Mouse (Mus musculus) retina, embryonic 14.5 days (tissue): ENCODE measurements at regions not wholly inside any gene's neighbourhood (a gene's known extent, or its start where the extent isn't known, plus 50 kb on each side); places are given as distances from the start of the nearest gene placed in this dataset.

Source experiments
- DNase-seq: peaks from one replicate; pipeline ENCODE4 v3.0.0-alpha.2; 2015; ENCODE audit warnings: low spot score

DNA sequence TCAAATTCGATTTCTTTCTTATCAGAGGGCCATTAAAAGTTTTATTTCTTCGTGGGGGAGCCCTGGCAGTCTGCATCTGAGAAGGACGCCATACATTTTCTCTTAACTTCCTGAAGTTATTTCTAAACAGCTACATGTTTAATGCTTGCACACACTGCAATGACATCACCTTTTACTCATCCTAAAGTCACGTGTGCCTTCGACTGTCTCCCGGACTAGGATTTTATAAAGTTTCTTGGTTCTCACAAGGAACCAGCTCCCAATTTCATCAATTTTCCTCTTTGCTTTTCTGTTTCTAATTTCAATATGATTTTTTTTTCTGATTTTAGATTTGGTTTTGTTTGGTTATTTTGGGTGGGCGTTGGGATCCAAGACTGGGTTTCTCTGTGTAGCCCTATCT lies 73.8 kb upstream of the Lrig3 start:
- DNase-seq: no peak

GRCm38 (mm10) chr10:125895744-125896482 lies 70.1 kb upstream of the Lrig3 start:
- no peak for DNase-seq

GRCm38 (mm10) chr10:125896646-125897045 lies 69.3 kb upstream of the Lrig3 start:
- no peak for DNase-seq

DNA sequence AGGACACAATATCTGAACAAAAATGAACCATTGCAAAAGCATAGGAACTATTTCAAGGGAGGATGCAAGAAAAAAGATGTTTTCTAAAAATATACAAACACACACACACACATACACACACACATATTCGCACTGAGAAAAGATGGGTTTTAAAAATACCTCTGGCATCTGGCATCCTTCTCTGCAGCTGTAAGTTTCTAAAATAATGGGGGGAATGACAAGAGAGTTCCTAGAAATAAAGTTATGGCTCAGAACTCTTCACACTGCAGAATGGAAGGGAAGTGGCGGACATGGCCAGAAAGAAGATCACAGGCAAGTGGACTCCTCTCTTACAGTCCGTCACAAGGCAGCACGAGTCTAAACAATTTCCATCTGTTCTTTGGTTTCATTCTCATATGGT lies 66.5 kb upstream of the Lrig3 start:
- DNase-seq: no peak

DNA sequence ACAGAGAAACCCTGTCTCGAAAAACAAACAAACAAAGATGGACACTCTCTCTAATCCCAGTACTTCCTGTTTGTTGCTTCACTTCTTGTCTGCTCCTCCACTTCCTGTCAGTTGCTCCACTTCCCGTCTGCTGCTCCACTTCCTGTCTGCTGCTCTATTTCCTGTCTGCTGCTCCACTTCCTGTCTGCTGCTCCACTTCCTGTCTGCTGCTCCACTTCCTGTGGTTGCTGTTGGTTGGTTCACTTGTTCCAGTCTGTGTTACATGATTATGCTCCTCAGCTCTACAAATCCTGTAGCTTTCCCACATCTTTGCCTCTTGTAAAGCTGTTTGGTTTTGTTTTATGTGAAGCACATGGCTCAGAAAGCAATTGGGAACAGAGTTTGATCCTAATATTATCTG lies 65.4 kb upstream of the Lrig3 start:
- no peak for DNase-seq

DNA sequence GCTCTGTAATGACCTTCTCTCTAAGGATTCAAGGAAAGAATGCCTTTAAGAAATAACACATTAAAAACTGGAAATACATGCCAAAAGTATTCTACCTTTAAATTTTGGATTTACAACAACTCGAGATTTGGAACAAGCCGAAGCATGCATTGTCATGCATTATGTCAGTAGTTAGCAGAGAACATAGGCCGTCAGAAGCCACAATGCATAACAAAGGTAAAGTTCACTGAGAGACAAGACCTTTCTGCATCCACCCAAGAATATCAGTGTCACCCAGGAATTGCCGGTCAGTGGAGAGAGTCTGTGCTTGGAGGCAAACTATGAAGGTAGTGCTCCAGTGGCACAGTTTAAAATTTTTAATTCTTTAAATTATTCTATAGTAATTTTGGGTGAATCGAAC lies 63.3 kb upstream of the Lrig3 start:
- no peak for DNase-seq

DNA sequence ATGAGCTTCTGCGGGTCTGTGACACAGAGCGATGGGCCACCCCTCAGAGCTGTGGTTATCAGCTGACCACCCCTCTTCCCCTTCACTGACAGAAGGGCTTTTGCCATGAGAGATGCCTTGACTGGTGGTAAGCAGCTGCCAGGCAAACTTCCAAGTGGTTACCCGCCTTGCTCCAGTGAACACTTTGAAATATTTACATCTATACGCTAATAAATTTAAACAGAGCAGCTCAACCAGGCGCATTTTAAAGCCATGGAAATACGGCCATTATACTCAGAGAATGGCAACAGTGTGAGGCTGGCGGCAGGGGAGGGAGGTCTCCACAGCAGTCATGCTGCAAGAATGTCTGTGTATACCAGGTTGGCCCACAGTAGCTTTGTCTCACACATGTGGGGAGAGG lies 53.8 kb upstream of the Lrig3 start:
- no peak for DNase-seq
